Mouse (Mus musculus) heart, embryonic 15.5 days (tissue): Measurements from ENCODE around the gene 2310009B15Rik. TPM values are rescaled to one million over a fixed set of nuclear protein-coding genes. Genes with fewer than 3 reads are reported as not detected.
A peak's percentile ranks its signal among the peaks of the same experiment; 100 is the strongest.

Experiments
- ATAC-seq: fragments of 200-750 bp; cut with Nextera tagmentation; replicated peaks from 2 replicates; pipeline ENCODE4 v1.8.0; 2017; ENCODE audit warnings: low read depth, moderate TSS enrichment; ENCODE audit not compliant: insufficient number of reproducible peaks, insufficient read depth, low FRiP score
- H3K27ac ChIP-seq: fragments of 300-500 bp; sonication (generic); 2 replicates; pipeline ENCODE4 v1.5.1; 2015; ENCODE audit warnings: mild to moderate bottlenecking, inconsistent platforms
- H3K27me3 ChIP-seq: fragments of 300-500 bp; sonication (generic); 2 replicates; pipeline ENCODE4 v1.6.1; 2015; ENCODE audit warnings: inconsistent platforms
- H3K36me3 ChIP-seq: fragments of 300-500 bp; sonication (generic); 2 replicates; pipeline ENCODE4 v1.6.1; 2015; ENCODE audit warnings: mild to moderate bottlenecking, inconsistent platforms
- H3K4me1 ChIP-seq: fragments of 300-500 bp; sonication (generic); replicated peaks from 2 replicates; pipeline ENCODE4 v1.6.1; 2015; ENCODE audit warnings: inconsistent platforms
- H3K4me2 ChIP-seq: fragments of 300-500 bp; sonication (generic); 2 replicates; pipeline ENCODE4 v1.6.1; 2015; ENCODE audit warnings: inconsistent platforms, mild to moderate bottlenecking, moderate library complexity
- H3K4me3 ChIP-seq: fragments of 300-500 bp; sonication (generic); 2 replicates; pipeline ENCODE4 v1.5.1; 2015; ENCODE audit warnings: mild to moderate bottlenecking, inconsistent platforms
- H3K9ac ChIP-seq: fragments of 300-500 bp; sonication (generic); 2 replicates; pipeline ENCODE4 v1.6.1; 2015; ENCODE audit warnings: mild to moderate bottlenecking, inconsistent platforms
- H3K9me3 ChIP-seq: fragments of 300-500 bp; sonication (generic); replicated peaks from 2 replicates; pipeline ENCODE4 v1.6.1; 2016; ENCODE audit warnings: inconsistent platforms
- WGBS: fragments of 180-500 bp; shearing (Covaris S2); methylation state at CpG from one replicate; pipeline ENCODE4 v1.1.7; 2015; ENCODE audit warnings: mixed read lengths; 5-methylcytosine and 5-hydroxymethylcytosine counted together
- polyA plus RNA-seq: library from polyadenylated mRNA; unstranded; fragments of >200 nt; fragmentation: Nextera tagmentation; extraction: Ambion mirVana; gene quantifications from 2 replicates; pipeline ENCODE4 v1.2.1, GENCODE M21; 2015

The 2310009B15Rik gene
- polyA plus RNA-seq, 1 experiment from 2014 or later = 29.1 TPM

GRCm38 (mm10) chr1:138849531-138850160 is 7.0 kb downstream of the 2310009B15Rik start:
- peaks cover 51% of the 10 kb centered on the region for H3K27me3 ChIP-seq
- no peaks in the 10 kb centered on the region for H3K36me3 ChIP-seq
- no peaks in the 10 kb centered on the region for H3K9me3 ChIP-seq
- WGBS = 16% methylated on average over 8 of the region's 8 CpGs
- no peak overlapping the region for H3K4me3 ChIP-seq
- H3K4me2 ChIP-seq = no peak overlapping the region
- H3K27ac ChIP-seq = no peak overlapping the region
- ATAC-seq = no peak
- no peak overlapping the region for H3K9ac ChIP-seq
- H3K4me1 ChIP-seq = peaks cover 19% of the 10 kb centered on the region

- H3K9me3 ChIP-seq = no peaks in the 10 kb centered on the region
- H3K27me3 ChIP-seq = peaks cover 61% of the 10 kb centered on the region
- ATAC-seq = no peak; the same call in 1 of the 2 replicates
- WGBS = under 1% methylated on average over 33 of the region's 33 CpGs
- no peaks in the 10 kb centered on the region for H3K36me3 ChIP-seq
- peaks cover 25% of the 10 kb centered on the region for H3K4me1 ChIP-seq
- no peak within 1 kb of the TSS for H3K27ac ChIP-seq
- peak within 1 kb of the TSS; percentile 70 for H3K4me2 ChIP-seq
- H3K4me3 ChIP-seq = peak within 1 kb of the TSS; percentile 47
- H3K9ac ChIP-seq = peak within 1 kb of the TSS; percentile 8; the same call in 1 of the 2 replicates
These were observed 8.0 kb downstream of the 2310009B15Rik start, which contains the start of gene Lhx9 for GRCm38 (mm10) chr1:138848511-138849109. Gene Lhx9, minus strand, starts transcription at chr1:138848577.

- no peak for ATAC-seq
- no peaks in the 10 kb centered on the region for H3K36me3 ChIP-seq
- no peak overlapping the region for H3K9ac ChIP-seq
- H3K4me3 ChIP-seq = peak overlapping the region; percentile 47
- H3K27ac ChIP-seq = no peak overlapping the region
- H3K4me1 ChIP-seq = peaks cover 30% of the 10 kb centered on the region
- peak overlapping the region; percentile 70 for H3K4me2 ChIP-seq
- 2% methylated on average over 16 of the region's 16 CpGs for WGBS
- no peaks in the 10 kb centered on the region for H3K9me3 ChIP-seq
- H3K27me3 ChIP-seq = peaks cover 67% of the 10 kb centered on the region
These were observed 8.6 kb downstream of the 2310009B15Rik start for GRCm38 (mm10) chr1:138848026-138848425.

GRCm38 (mm10) chr1:138847146-138847545 is 9.5 kb downstream of the 2310009B15Rik start:
- no peak for ATAC-seq
- under 1% methylated on average over 21 of the region's 21 CpGs for WGBS
- H3K4me3 ChIP-seq = peak overlapping the region; percentile 38
- peaks cover 36% of the 10 kb centered on the region for H3K4me1 ChIP-seq
- H3K4me2 ChIP-seq = peak overlapping the region; percentile 58
- no peak overlapping the region for H3K27ac ChIP-seq
- H3K9me3 ChIP-seq = no peaks in the 10 kb centered on the region
- peaks cover 75% of the 10 kb centered on the region for H3K27me3 ChIP-seq
- H3K9ac ChIP-seq = no peak overlapping the region
- no peaks in the 10 kb centered on the region for H3K36me3 ChIP-seq

GRCm38 (mm10) chr1:138846581-138846980 is 10.1 kb downstream of the 2310009B15Rik start:
- Histone ChIP-seq H3K27me3 (peaks cover 78% of the 10 kb centered on the region), H3K9me3 (no peaks in the 10 kb centered on the region), H3K9ac (no peak overlapping the region), H3K27ac (no peak overlapping the region), H3K36me3 (no peaks in the 10 kb centered on the region), H3K4me1 (peaks cover 41% of the 10 kb centered on the region), H3K4me3 (no peak overlapping the region), H3K4me2 (0 out of 2 replicates have a peak overlapping the region, but pooled peaks have one; percentile 58)
- ATAC-seq = no peak
- 9% methylated on average over 9 of the region's 9 CpGs for WGBS

GRCm38 (mm10) chr1:138846131-138846530 is 10.5 kb downstream of the 2310009B15Rik start:
- WGBS = 19% methylated on average over 12 of the region's 12 CpGs
- Histone ChIP-seq H3K36me3 (no peaks in the 10 kb centered on the region), H3K9me3 (no peaks in the 10 kb centered on the region), H3K27me3 (peaks cover 82% of the 10 kb centered on the region), H3K4me1 (peaks cover 45% of the 10 kb centered on the region), H3K9ac (no peak overlapping the region), H3K27ac (no peak overlapping the region), H3K4me3 (no peak overlapping the region), H3K4me2 (no peak overlapping the region)
- no peak for ATAC-seq

- Histone ChIP-seq H3K36me3 (no peaks in the 10 kb centered on the region), H3K4me1 (peaks cover 46% of the 10 kb centered on the region), H3K27me3 (peaks cover 80% of the 10 kb centered on the region), H3K9me3 (no peaks in the 10 kb centered on the region), H3K27ac (no peak overlapping the region), H3K4me2 (no peak overlapping the region), H3K9ac (no peak overlapping the region), H3K4me3 (no peak overlapping the region)
- WGBS = 27% methylated on average over 3 of the region's 3 CpGs
- no peak for ATAC-seq
These were observed 11.2 kb downstream of the 2310009B15Rik start for GRCm38 (mm10) chr1:138845481-138845880.

- H3K27me3 ChIP-seq = peaks cover 84% of the 10 kb centered on the region
- peak overlapping the region; percentile 47; the same call in 1 of the 2 replicates for H3K4me3 ChIP-seq
- no peak overlapping the region for H3K27ac ChIP-seq
- WGBS = 12% methylated on average over 3 of the region's 3 CpGs
- peak overlapping the region; percentile 73 for H3K4me2 ChIP-seq
- no peak overlapping the region for H3K9ac ChIP-seq
- H3K36me3 ChIP-seq = no peaks in the 10 kb centered on the region
- H3K4me1 ChIP-seq = peaks cover 46% of the 10 kb centered on the region
- H3K9me3 ChIP-seq = no peaks in the 10 kb centered on the region
- ATAC-seq = no peak
These were observed 12.5 kb downstream of the 2310009B15Rik start for GRCm38 (mm10) chr1:138844166-138844565.

- under 1% methylated on average over 35 of the region's 35 CpGs for WGBS
- ATAC-seq = no peak
- H3K9me3 ChIP-seq = no peaks in the 10 kb centered on the region
These were observed 13.1 kb downstream of the 2310009B15Rik start for GRCm38 (mm10) chr1:138843361-138844091.

GRCm38 (mm10) chr1:138842756-138843155 is 13.9 kb downstream of the 2310009B15Rik start:
- Histone ChIP-seq H3K27ac (no peak overlapping the region), H3K4me3 (peak overlapping the region; percentile 52), H3K4me2 (peak overlapping the region; percentile 79), H3K9me3 (no peaks in the 10 kb centered on the region), H3K27me3 (peaks cover 88% of the 10 kb centered on the region), H3K4me1 (peaks cover 35% of the 10 kb centered on the region), H3K9ac (no peak overlapping the region), H3K36me3 (no peaks in the 10 kb centered on the region)
- ATAC-seq = no peak
- WGBS = 4% methylated on average over 10 of the region's 10 CpGs

More at GRCm38 (mm10) chr1:138843361-138844091, 13.1 kb downstream of the 2310009B15Rik start:
- H3K4me2 ChIP-seq = peak overlapping the region; percentile 73
- H3K27me3 ChIP-seq = peaks cover 88% of the 10 kb centered on the region
- H3K4me3 ChIP-seq = peak overlapping the region; percentile 47
- no peak overlapping the region for H3K27ac ChIP-seq
- peaks cover 39% of the 10 kb centered on the region for H3K4me1 ChIP-seq
- peak overlapping the region; percentile 31 for H3K9ac ChIP-seq
- no peaks in the 10 kb centered on the region for H3K36me3 ChIP-seq

- no peak overlapping the region for H3K9ac ChIP-seq
- no peak for ATAC-seq
- WGBS = 2% methylated on average over 8 of the region's 8 CpGs
These were observed 14.3 kb downstream of the 2310009B15Rik start for GRCm38 (mm10) chr1:138842315-138842714.

More at GRCm38 (mm10) chr1:138842315-138842714, 14.3 kb downstream of the 2310009B15Rik start:
- H3K27ac ChIP-seq = no peak overlapping the region
- peak overlapping the region; percentile 52 for H3K4me3 ChIP-seq
- no peaks in the 10 kb centered on the region for H3K36me3 ChIP-seq
- H3K4me2 ChIP-seq = peak overlapping the region; percentile 79
- peaks cover 90% of the 10 kb centered on the region for H3K27me3 ChIP-seq
- no peaks in the 10 kb centered on the region for H3K9me3 ChIP-seq
- H3K4me1 ChIP-seq = peaks cover 33% of the 10 kb centered on the region
